Mouse (Mus musculus): ENCODE data around the gene Arhgap15. TPM values are rescaled to one million over a fixed set of nuclear protein-coding genes. Genes with fewer than 3 reads are reported as not detected.

The Arhgap15 gene
- 314 TPM for polyA plus RNA-seq (2017; shearing (Covaris generic))

GRCm38 (mm10) chr2:43748287-43748983 is at the start of gene Arhgap15:
Arhgap15 (plus strand) TSS chr2:43748824.

Other genes with a start within 250 kb of the Arhgap15 start
- not detected for gene Kynu, start 193.5 kb upstream of the Arhgap15 start, polyA plus RNA-seq (2017; shearing (Covaris generic))